Mouse (Mus musculus): ENCODE measurements around the gene Rbm15. TPM values are rescaled to one million over a fixed set of nuclear protein-coding genes. Genes with fewer than 3 reads are reported as not detected.

The Rbm15 gene
- polyA plus RNA-seq, 1 experiment from 2014 or later = 12.8 TPM

- Histone ChIP-seq H3K27ac (ENCODE audit: low read length) (peak within 1 kb of the TSS; percentile 84), H3K9me3 (ENCODE audit: low read length) (no peaks in the 10 kb centered on the region), H3K9ac (replicated peaks; ENCODE audit: low read length) (peak within 1 kb of the TSS; percentile 53), H3K36me3 (ENCODE audit: insufficient read depth, low read length) (no peaks in the 10 kb centered on the region), H3K4me2 (replicated peaks; ENCODE audit: low read depth, low read length) (peak within 1 kb of the TSS; percentile 44), H3K4me1 (ENCODE audit: insufficient read depth, low read length) (peaks cover 14% of the 10 kb centered on the region), H3K27me3 (ENCODE audit: insufficient read depth, low read length) (no peaks in the 10 kb centered on the region), H3K4me3 (ENCODE audit: low read length) (no peak within 1 kb of the TSS)
- 15% methylated on average over 9 of the region's 9 CpGs for WGBS
- ATAC-seq (ENCODE audit: low FRiP score, low TSS enrichment) = peak; percentile 96
These were observed 42.6 kb downstream of the Rbm15 start, which contains the start of gene Slc16a4 for GRCm38 (mm10) chr3:107290764-107291381. Gene Slc16a4, plus strand, starts transcription at chr3:107291230.

- no peaks in the 10 kb centered on the region for H3K9me3 ChIP-seq (ENCODE audit: low read length)
- peaks cover 14% of the 10 kb centered on the region for H3K4me1 ChIP-seq (ENCODE audit: insufficient read depth, low read length)
- H3K4me3 ChIP-seq (ENCODE audit: low read length) = no peak overlapping the region
- H3K27ac ChIP-seq (ENCODE audit: low read length) = no peak overlapping the region
- H3K4me2 ChIP-seq (replicated peaks; ENCODE audit: low read depth, low read length) = no peak overlapping the region
- ATAC-seq (ENCODE audit: low FRiP score, low TSS enrichment) = no peak
- no peak overlapping the region for H3K9ac ChIP-seq (replicated peaks; ENCODE audit: low read length)
- H3K27me3 ChIP-seq (ENCODE audit: insufficient read depth, low read length) = no peaks in the 10 kb centered on the region
- H3K36me3 ChIP-seq (ENCODE audit: insufficient read depth, low read length) = peaks cover 13% of the 10 kb centered on the region
These were observed 46.1 kb downstream of the Rbm15 start for GRCm38 (mm10) chr3:107287346-107287745.

- no peak overlapping the region for H3K9ac ChIP-seq (replicated peaks; ENCODE audit: low read length)
- H3K27ac ChIP-seq (ENCODE audit: low read length) = no peak overlapping the region
- no peak overlapping the region for H3K4me2 ChIP-seq (replicated peaks; ENCODE audit: low read depth, low read length)
- H3K36me3 ChIP-seq (ENCODE audit: insufficient read depth, low read length) = peaks cover 15% of the 10 kb centered on the region
- ATAC-seq (ENCODE audit: low FRiP score, low TSS enrichment) = no peak
- 65% methylated on average over 2 of the region's 2 CpGs for WGBS
- H3K4me1 ChIP-seq (ENCODE audit: insufficient read depth, low read length) = peaks cover 6% of the 10 kb centered on the region
- no peaks in the 10 kb centered on the region for H3K9me3 ChIP-seq (ENCODE audit: low read length)
- no peak overlapping the region for H3K4me3 ChIP-seq (ENCODE audit: low read length)
- H3K27me3 ChIP-seq (ENCODE audit: insufficient read depth, low read length) = no peaks in the 10 kb centered on the region
These were observed 47.4 kb downstream of the Rbm15 start for GRCm38 (mm10) chr3:107286123-107286522.

- Histone ChIP-seq H3K9ac (replicated peaks; ENCODE audit: low read length) (peak within 1 kb of the TSS; percentile 84), H3K4me1 (ENCODE audit: insufficient read depth, low read length) (peaks cover 10% of the 10 kb centered on the region), H3K4me2 (replicated peaks; ENCODE audit: low read depth, low read length) (peak within 1 kb of the TSS; percentile 68), H3K27me3 (ENCODE audit: insufficient read depth, low read length) (no peaks in the 10 kb centered on the region), H3K27ac (ENCODE audit: low read length) (peak within 1 kb of the TSS; percentile 53; the same call in 1 of the 2 replicates), H3K9me3 (ENCODE audit: low read length) (no peaks in the 10 kb centered on the region), H3K4me3 (ENCODE audit: low read length) (peak within 1 kb of the TSS; percentile 89), H3K36me3 (ENCODE audit: insufficient read depth, low read length) (peaks cover 9% of the 10 kb centered on the region)
- 3% methylated on average over 43 of the region's 43 CpGs for WGBS
- peak; percentile 90 for ATAC-seq (ENCODE audit: low FRiP score, low TSS enrichment)
These were observed 54.8 kb downstream of the Rbm15 start, which contains the start of gene Lamtor5 for GRCm38 (mm10) chr3:107278479-107279269. Gene Lamtor5, plus strand, starts transcription at chr3:107278858.

- Histone ChIP-seq H3K9me3 (ENCODE audit: low read length) (no peaks in the 10 kb centered on the region), H3K27ac (ENCODE audit: low read length) (no peak overlapping the region), H3K4me2 (replicated peaks; ENCODE audit: low read depth, low read length) (no peak overlapping the region), H3K9ac (replicated peaks; ENCODE audit: low read length) (no peak overlapping the region), H3K36me3 (ENCODE audit: insufficient read depth, low read length) (no peaks in the 10 kb centered on the region), H3K4me3 (ENCODE audit: low read length) (no peak overlapping the region), H3K4me1 (ENCODE audit: insufficient read depth, low read length) (peaks cover 10% of the 10 kb centered on the region), H3K27me3 (ENCODE audit: insufficient read depth, low read length) (no peaks in the 10 kb centered on the region)
- ATAC-seq (ENCODE audit: low FRiP score, low TSS enrichment) = no peak
- WGBS = 87% methylated on average over 3 of the region's 3 CpGs
These were observed 56.8 kb downstream of the Rbm15 start for GRCm38 (mm10) chr3:107276626-107277025.

GRCm38 (mm10) chr3:107275996-107276395 lies 57.5 kb downstream of the Rbm15 start:
- 55% methylated on average over 4 of the region's 4 CpGs for WGBS
- Histone ChIP-seq H3K9me3 (ENCODE audit: low read length) (no peaks in the 10 kb centered on the region), H3K4me1 (ENCODE audit: insufficient read depth, low read length) (peaks cover 10% of the 10 kb centered on the region), H3K9ac (replicated peaks; ENCODE audit: low read length) (no peak overlapping the region), H3K4me3 (ENCODE audit: low read length) (no peak overlapping the region), H3K36me3 (ENCODE audit: insufficient read depth, low read length) (no peaks in the 10 kb centered on the region), H3K27me3 (ENCODE audit: insufficient read depth, low read length) (no peaks in the 10 kb centered on the region), H3K27ac (ENCODE audit: low read length) (no peak overlapping the region), H3K4me2 (replicated peaks; ENCODE audit: low read depth, low read length) (no peak overlapping the region)
- ATAC-seq (ENCODE audit: low FRiP score, low TSS enrichment) = no peak

Other genes starting within 250 kb of the Rbm15 start
- gene Kcna2, start 232.5 kb downstream of the Rbm15 start, polyA plus RNA-seq (2015; fragmentation: Nextera tagmentation; extraction: Ambion mirVana) = 0.02 and 0.09 TPM in 2 replicates
- gene Kcna10, start 150.6 kb downstream of the Rbm15 start, polyA plus RNA-seq (2015; fragmentation: Nextera tagmentation; extraction: Ambion mirVana) = not detected in 2 replicates
- 0.89 TPM in 1 of 2 replicates, not detected in the other for gene Cym, start 111.9 kb downstream of the Rbm15 start, polyA plus RNA-seq (2015; fragmentation: Nextera tagmentation; extraction: Ambion mirVana)
- gene A630076J17Rik, start 103.1 kb downstream of the Rbm15 start, polyA plus RNA-seq (2015; fragmentation: Nextera tagmentation; extraction: Ambion mirVana) = not detected in 2 replicates
- 0.14 TPM in 1 of 2 replicates, not detected in the other for gene Prok1, start 94.0 kb downstream of the Rbm15 start, polyA plus RNA-seq (2015; fragmentation: Nextera tagmentation; extraction: Ambion mirVana)
- 204 and 224 TPM in 2 replicates for gene Lamtor5, start 54.8 kb downstream of the Rbm15 start, polyA plus RNA-seq (2015; fragmentation: Nextera tagmentation; extraction: Ambion mirVana)
- 13.4 and 13.6 TPM in 2 replicates for gene Slc16a4, start 42.4 kb downstream of the Rbm15 start, polyA plus RNA-seq (2015; fragmentation: Nextera tagmentation; extraction: Ambion mirVana)
- 0.15 and 0.24 TPM in 2 replicates for gene Kcnc4, start 125.9 kb upstream of the Rbm15 start, polyA plus RNA-seq (2015; fragmentation: Nextera tagmentation; extraction: Ambion mirVana)
- gene Slc6a17, start 184.3 kb upstream of the Rbm15 start, polyA plus RNA-seq (2015; fragmentation: Nextera tagmentation; extraction: Ambion mirVana) = 2.8 and 3.8 TPM in 2 replicates
- gene Ubl4b, start 221.4 kb upstream of the Rbm15 start, polyA plus RNA-seq (2015; fragmentation: Nextera tagmentation; extraction: Ambion mirVana) = not detected in 2 replicates